Mouse (Mus musculus): ENCODE measurements around the gene Pigh. TPM values are rescaled to one million over a fixed set of nuclear protein-coding genes. Genes with fewer than 3 reads are reported as not detected.

The Pigh gene
- polyA plus RNA-seq, 1 experiment: 12.9 TPM

GRCm38 (mm10) chr12:79060766-79061652 is 28.4 kb downstream of the Pigh start:
- Histone ChIP-seq H3K4me1 (ENCODE audit: control insufficient read depth, insufficient read depth, low read length) (no peaks in the 10 kb centered on the region), H3K4me3 (ENCODE audit: low read depth, low read length) (no peak overlapping the region), H3K9ac (ENCODE audit: low read depth, poor library complexity, severe bottlenecking) (no peak overlapping the region), H3K27me3 (ENCODE audit: control insufficient read depth, insufficient read depth, low read length, poor library complexity, severe bottlenecking) (no peaks in the 10 kb centered on the region), H3K36me3 (ENCODE audit: control insufficient read depth, insufficient read depth, low read length, poor library complexity, severe bottlenecking) (no peaks in the 10 kb centered on the region), H3K27ac (ENCODE audit: insufficient read depth, low read length) (no peak overlapping the region), H3K9me3 (replicated peaks; ENCODE audit: control insufficient read depth, insufficient read depth, low read length, poor library complexity, severe bottlenecking) (no peaks in the 10 kb centered on the region)
- no peak for TF ChIP-seq CTCF (IDR thresholded peaks at IDR 0.05; ENCODE audit: low read depth, low read length)
- no peak for TF ChIP-seq POLR2A (IDR thresholded peaks at IDR 0.05; ENCODE audit: insufficient read depth, low read length)
- TF ChIP-seq EP300 (IDR thresholded peaks at IDR 0.05; ENCODE audit: insufficient read depth, low read depth, low read length): no peak

DNA sequence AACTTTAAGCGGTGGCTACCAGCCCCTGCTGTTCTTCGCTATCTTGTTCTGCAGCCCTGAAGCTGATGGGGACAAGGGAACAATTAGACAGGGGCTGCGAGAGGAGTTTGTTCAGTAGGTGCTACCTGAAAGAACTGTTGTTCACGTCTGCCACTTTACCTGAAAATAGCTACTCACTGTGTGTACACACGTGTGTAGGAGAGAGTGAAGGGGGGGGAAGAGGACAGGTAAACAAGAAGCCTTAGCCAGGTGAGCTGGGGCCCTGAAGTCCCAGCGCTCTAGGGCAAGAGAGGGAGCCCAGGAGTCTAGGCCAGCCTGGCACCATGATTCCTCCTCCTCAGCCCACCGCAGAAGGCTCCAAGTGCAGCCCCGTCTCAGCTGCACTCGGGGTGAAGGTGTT is 29.3 kb downstream of the Pigh start:
- H3K4me3 ChIP-seq (ENCODE audit: low read depth, low read length): no peak overlapping the region
- TF ChIP-seq EP300 (IDR thresholded peaks at IDR 0.05; ENCODE audit: insufficient read depth, low read depth, low read length) (no peak), POLR2A (IDR thresholded peaks at IDR 0.05; ENCODE audit: insufficient read depth, low read length) (no peak), CTCF (IDR thresholded peaks at IDR 0.05; ENCODE audit: low read depth, low read length) (no peak)
- H3K4me1 ChIP-seq (ENCODE audit: control insufficient read depth, insufficient read depth, low read length): peaks cover under 1% of the 10 kb centered on the region
- H3K36me3 ChIP-seq (ENCODE audit: control insufficient read depth, insufficient read depth, low read length, poor library complexity, severe bottlenecking): no peaks in the 10 kb centered on the region; the same call in 1 of the 2 replicates
- no peak overlapping the region for H3K9ac ChIP-seq (ENCODE audit: low read depth, poor library complexity, severe bottlenecking)
- no peak overlapping the region for H3K27ac ChIP-seq (ENCODE audit: insufficient read depth, low read length)
- H3K27me3 ChIP-seq (ENCODE audit: control insufficient read depth, insufficient read depth, low read length, poor library complexity, severe bottlenecking): no peaks in the 10 kb centered on the region
- H3K9me3 ChIP-seq (replicated peaks; ENCODE audit: control insufficient read depth, insufficient read depth, low read length, poor library complexity, severe bottlenecking): no peaks in the 10 kb centered on the region

- Histone ChIP-seq H3K27me3 (ENCODE audit: control insufficient read depth, insufficient read depth, low read length, poor library complexity, severe bottlenecking) (no peaks in the 10 kb centered on the region), H3K9me3 (replicated peaks; ENCODE audit: control insufficient read depth, insufficient read depth, low read length, poor library complexity, severe bottlenecking) (no peaks in the 10 kb centered on the region), H3K4me3 (ENCODE audit: low read depth, low read length) (no peak overlapping the region), H3K4me1 (ENCODE audit: control insufficient read depth, insufficient read depth, low read length) (peaks cover 5% of the 10 kb centered on the region), H3K36me3 (ENCODE audit: control insufficient read depth, insufficient read depth, low read length, poor library complexity, severe bottlenecking) (no peaks in the 10 kb centered on the region; the same call in 1 of the 2 replicates), H3K9ac (ENCODE audit: low read depth, poor library complexity, severe bottlenecking) (no peak overlapping the region), H3K27ac (ENCODE audit: insufficient read depth, low read length) (no peak overlapping the region)
- TF ChIP-seq CTCF (IDR thresholded peaks at IDR 0.05; ENCODE audit: low read depth, low read length): no peak
- TF ChIP-seq POLR2A (IDR thresholded peaks at IDR 0.05; ENCODE audit: insufficient read depth, low read length): no peak
- TF ChIP-seq EP300 (IDR thresholded peaks at IDR 0.05; ENCODE audit: insufficient read depth, low read depth, low read length): no peak
Observed at GRCm38 (mm10) chr12:79059573-79059972, 29.9 kb downstream of the Pigh start.

DNA sequence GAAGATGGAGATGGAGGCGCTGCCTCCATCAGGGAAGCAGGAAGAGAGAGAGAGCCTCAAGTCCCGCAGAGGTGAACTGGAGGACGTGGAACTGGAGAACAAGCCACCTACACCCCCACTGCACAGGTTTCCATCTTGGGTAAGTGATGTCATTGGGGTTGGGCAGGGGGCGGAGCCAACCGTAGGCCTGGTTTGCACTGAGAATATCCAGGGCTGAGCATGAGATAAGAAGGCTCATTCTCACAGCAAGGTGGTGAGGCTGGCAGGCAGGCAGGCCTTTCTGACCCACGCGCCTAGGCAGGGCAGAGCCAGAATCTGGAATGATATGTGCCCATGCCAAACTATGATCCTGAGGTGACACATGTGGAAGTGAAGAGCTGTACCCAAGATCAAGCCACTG is 34.2 kb downstream of the Pigh start:
- H3K36me3 ChIP-seq (ENCODE audit: control insufficient read depth, insufficient read depth, low read length, poor library complexity, severe bottlenecking): no peaks in the 10 kb centered on the region; the same call in 1 of the 2 replicates
- peaks cover 5% of the 10 kb centered on the region for H3K4me1 ChIP-seq (ENCODE audit: control insufficient read depth, insufficient read depth, low read length)
- H3K27ac ChIP-seq (ENCODE audit: insufficient read depth, low read length): no peak overlapping the region
- TF ChIP-seq POLR2A (IDR thresholded peaks at IDR 0.05; ENCODE audit: insufficient read depth, low read length): no peak
- TF ChIP-seq EP300 (IDR thresholded peaks at IDR 0.05; ENCODE audit: insufficient read depth, low read depth, low read length): no peak
- TF ChIP-seq CTCF (IDR thresholded peaks at IDR 0.05; ENCODE audit: low read depth, low read length): no peak
- no peak overlapping the region for H3K9ac ChIP-seq (ENCODE audit: low read depth, poor library complexity, severe bottlenecking)
- no peaks in the 10 kb centered on the region for H3K9me3 ChIP-seq (replicated peaks; ENCODE audit: control insufficient read depth, insufficient read depth, low read length, poor library complexity, severe bottlenecking)
- H3K27me3 ChIP-seq (ENCODE audit: control insufficient read depth, insufficient read depth, low read length, poor library complexity, severe bottlenecking): no peaks in the 10 kb centered on the region
- H3K4me3 ChIP-seq (ENCODE audit: low read depth, low read length): no peak overlapping the region

DNA sequence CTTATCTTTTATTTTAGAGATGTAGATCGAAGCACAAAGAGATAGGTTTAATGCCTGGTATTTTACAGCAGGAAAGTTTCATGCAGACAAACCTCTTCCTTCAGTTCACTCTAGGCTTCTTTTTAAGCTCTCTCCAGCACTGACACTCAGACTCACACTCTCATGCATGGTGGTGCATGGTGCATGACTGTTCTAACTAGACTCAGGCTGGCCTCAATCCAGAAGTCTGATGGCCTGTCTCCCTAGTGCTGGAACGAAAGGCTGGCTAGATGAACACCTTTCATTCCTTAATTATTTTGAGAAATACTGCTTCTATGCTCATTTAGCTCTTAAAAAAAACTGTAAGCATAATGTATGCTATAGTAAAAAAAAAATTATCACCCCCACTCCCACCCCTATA is 37.4 kb downstream of the Pigh start:
- Histone ChIP-seq H3K9ac (ENCODE audit: low read depth, poor library complexity, severe bottlenecking) (no peak overlapping the region), H3K4me3 (ENCODE audit: low read depth, low read length) (no peak overlapping the region), H3K36me3 (ENCODE audit: control insufficient read depth, insufficient read depth, low read length, poor library complexity, severe bottlenecking) (no peaks in the 10 kb centered on the region; the same call in 1 of the 2 replicates), H3K27me3 (ENCODE audit: control insufficient read depth, insufficient read depth, low read length, poor library complexity, severe bottlenecking) (no peaks in the 10 kb centered on the region), H3K27ac (ENCODE audit: insufficient read depth, low read length) (no peak overlapping the region), H3K9me3 (replicated peaks; ENCODE audit: control insufficient read depth, insufficient read depth, low read length, poor library complexity, severe bottlenecking) (no peaks in the 10 kb centered on the region), H3K4me1 (ENCODE audit: control insufficient read depth, insufficient read depth, low read length) (peaks cover 5% of the 10 kb centered on the region)
- TF ChIP-seq CTCF (IDR thresholded peaks at IDR 0.05; ENCODE audit: low read depth, low read length) (no peak), EP300 (IDR thresholded peaks at IDR 0.05; ENCODE audit: insufficient read depth, low read depth, low read length) (no peak), POLR2A (IDR thresholded peaks at IDR 0.05; ENCODE audit: insufficient read depth, low read length) (no peak)

- Histone ChIP-seq H3K4me1 (ENCODE audit: control insufficient read depth, insufficient read depth, low read length) (peaks cover 5% of the 10 kb centered on the region), H3K4me3 (ENCODE audit: low read depth, low read length) (no peak overlapping the region), H3K27me3 (ENCODE audit: control insufficient read depth, insufficient read depth, low read length, poor library complexity, severe bottlenecking) (no peaks in the 10 kb centered on the region), H3K9ac (ENCODE audit: low read depth, poor library complexity, severe bottlenecking) (no peak overlapping the region), H3K36me3 (ENCODE audit: control insufficient read depth, insufficient read depth, low read length, poor library complexity, severe bottlenecking) (no peaks in the 10 kb centered on the region), H3K9me3 (replicated peaks; ENCODE audit: control insufficient read depth, insufficient read depth, low read length, poor library complexity, severe bottlenecking) (no peaks in the 10 kb centered on the region), H3K27ac (ENCODE audit: insufficient read depth, low read length) (no peak overlapping the region)
- TF ChIP-seq CTCF (IDR thresholded peaks at IDR 0.05; ENCODE audit: low read depth, low read length) (no peak), POLR2A (IDR thresholded peaks at IDR 0.05; ENCODE audit: insufficient read depth, low read length) (no peak), EP300 (IDR thresholded peaks at IDR 0.05; ENCODE audit: insufficient read depth, low read depth, low read length) (no peak)
Observed at GRCm38 (mm10) chr12:79050545-79051212, 38.8 kb downstream of the Pigh start.
